Mouse (Mus musculus) mesoderm, embryonic 11.5 days (tissue): ENCODE measurements at regions not wholly inside any gene's neighbourhood (a gene's known extent, or its start where the extent isn't known, plus 50 kb on each side); places are given as distances from the start of the nearest gene placed in this dataset.

Experiments
- DNase-seq: peaks from one replicate; pipeline ENCODE4 v3.0.0-alpha.2; 2012; ENCODE audit warnings: low read depth, low spot score

- no peak for DNase-seq
These were observed 136.3 kb downstream of the Utp6 start for GRCm38 (mm10) chr11:79825881-79826280.

GRCm38 (mm10) chr11:79823631-79824310 lies 138.4 kb downstream of the Utp6 start:
- no peak for DNase-seq

- no peak for DNase-seq
These were observed 140.2 kb downstream of the Utp6 start for GRCm38 (mm10) chr11:79821986-79822385.

- DNase-seq = no peak
These were observed 147.0 kb downstream of the Utp6 start for GRCm38 (mm10) chr11:79815156-79815555.

GRCm38 (mm10) chr11:79806911-79807466 lies 155.2 kb downstream of the Utp6 start:
- peak; percentile 49 for DNase-seq

GRCm38 (mm10) chr11:79806417-79806816 lies 155.8 kb downstream of the Utp6 start:
- DNase-seq = no peak

GRCm38 (mm10) chr11:79805981-79806415 lies 156.2 kb downstream of the Utp6 start:
- peak; percentile 93 for DNase-seq

GRCm38 (mm10) chr11:79803971-79804370 lies 158.2 kb downstream of the Utp6 start:
- no peak for DNase-seq

GRCm38 (mm10) chr11:79803006-79803405 lies 159.2 kb downstream of the Utp6 start:
- DNase-seq = no peak

- no peak for DNase-seq
These were observed 159.6 kb downstream of the Utp6 start for GRCm38 (mm10) chr11:79802566-79802965.

- DNase-seq = no peak
These were observed 161.9 kb downstream of the Utp6 start for GRCm38 (mm10) chr11:79800256-79800655.

- DNase-seq = no peak
These were observed 173.9 kb downstream of the Utp6 start for GRCm38 (mm10) chr11:79788251-79788741.

GRCm38 (mm10) chr11:79787766-79788165 lies 174.4 kb downstream of the Utp6 start:
- DNase-seq = no peak

- DNase-seq = no peak
These were observed 178.1 kb downstream of the Utp6 start for GRCm38 (mm10) chr11:79784071-79784470.

GRCm38 (mm10) chr11:79781966-79782365 lies 180.2 kb downstream of the Utp6 start:
- no peak for DNase-seq

GRCm38 (mm10) chr11:79779756-79780155 lies 182.4 kb downstream of the Utp6 start:
- DNase-seq = peak; percentile 47

- DNase-seq = no peak
These were observed 183.7 kb downstream of the Utp6 start for GRCm38 (mm10) chr11:79778522-79778921.

- DNase-seq = no peak
These were observed 184.2 kb downstream of the Utp6 start for GRCm38 (mm10) chr11:79777988-79778387.

- peak; percentile 55 for DNase-seq
These were observed 185.6 kb downstream of the Rab11fip4 start for GRCm38 (mm10) chr11:79776577-79776976.

GRCm38 (mm10) chr11:79773755-79774154 lies 182.7 kb downstream of the Rab11fip4 start:
- no peak for DNase-seq

GRCm38 (mm10) chr11:79771431-79771830 lies 180.4 kb downstream of the Rab11fip4 start:
- no peak for DNase-seq

- no peak for DNase-seq
These were observed 176.1 kb downstream of the Rab11fip4 start for GRCm38 (mm10) chr11:79767111-79767510.

- DNase-seq = no peak
These were observed 175.0 kb downstream of the Rab11fip4 start for GRCm38 (mm10) chr11:79766036-79766435.
